Mouse (Mus musculus): ENCODE data around the gene Mroh2a.
"Not testable (repeated sequence)": the region's sequence is repeated elsewhere in the genome, so short reads cannot be mapped to it uniquely, and the experiment has no call there.

Gene Mroh2a

DNA sequence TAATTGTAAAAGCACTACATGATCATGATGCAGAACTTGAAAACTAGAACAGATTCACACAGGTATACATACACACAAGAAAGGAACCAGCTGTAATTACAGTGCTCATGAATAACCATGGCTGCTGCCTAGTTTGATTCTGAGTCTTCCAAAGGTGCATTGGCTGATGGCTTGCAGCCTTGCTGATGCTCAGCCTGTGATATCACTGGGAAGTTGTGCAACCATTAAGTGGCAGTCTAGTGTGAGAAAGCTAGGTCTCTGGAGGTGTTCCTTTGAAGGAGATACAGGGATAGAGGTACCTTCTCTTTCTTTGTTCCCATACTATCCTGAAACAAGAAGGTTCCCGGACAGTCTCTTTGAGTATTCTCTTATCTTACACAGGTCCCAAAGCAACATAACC lies 7.7 kb upstream of the Mroh2a start:
- no peak for DNase-seq

- no peak for DNase-seq
Measured at GRCm38 (mm10) chr1:88220336-88220735, 6.5 kb upstream of the Mroh2a start.

DNA sequence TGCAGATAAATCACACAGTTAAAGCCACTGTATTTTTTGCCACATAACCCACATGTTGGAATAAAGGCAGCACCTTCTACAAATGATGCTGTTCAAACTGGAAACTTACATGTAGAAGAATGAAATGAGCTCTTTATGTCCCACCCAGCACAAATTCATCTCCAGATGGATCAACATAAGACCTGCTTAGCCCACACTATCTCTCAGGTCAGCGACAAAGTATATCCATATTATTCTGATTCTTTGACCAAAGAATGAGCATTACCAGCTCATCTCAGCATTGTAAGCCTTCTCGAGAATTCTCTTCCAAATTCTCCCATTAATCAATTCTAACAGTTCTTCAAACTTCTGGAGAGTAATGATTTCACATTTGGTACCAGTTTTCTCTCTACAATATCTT lies 4.6 kb upstream of the Mroh2a start:
- DNase-seq = no peak

GRCm38 (mm10) chr1:88223011-88223515 lies 3.7 kb upstream of the Mroh2a start:
- DNase-seq = not testable (repeated sequence)

DNA sequence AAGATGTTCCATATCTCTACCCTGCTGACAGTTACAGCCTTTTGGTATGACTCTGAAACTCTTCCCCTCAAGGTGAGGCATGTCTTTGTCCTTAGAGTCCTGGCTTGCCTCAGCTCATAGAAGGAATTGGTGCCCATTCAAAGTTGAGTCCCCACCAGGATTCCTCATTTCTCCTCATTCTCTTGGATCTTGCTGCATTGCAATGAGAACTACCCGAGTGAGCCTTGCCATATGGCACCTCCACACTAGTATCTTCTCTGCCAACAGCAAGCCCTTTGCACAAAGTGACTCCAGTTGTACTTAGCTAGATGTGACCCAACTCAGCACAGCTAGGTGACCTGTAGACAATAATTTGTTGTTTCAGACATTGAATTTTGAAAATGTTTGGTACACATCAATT lies 3.2 kb upstream of the Mroh2a start:
- no peak for DNase-seq

DNA sequence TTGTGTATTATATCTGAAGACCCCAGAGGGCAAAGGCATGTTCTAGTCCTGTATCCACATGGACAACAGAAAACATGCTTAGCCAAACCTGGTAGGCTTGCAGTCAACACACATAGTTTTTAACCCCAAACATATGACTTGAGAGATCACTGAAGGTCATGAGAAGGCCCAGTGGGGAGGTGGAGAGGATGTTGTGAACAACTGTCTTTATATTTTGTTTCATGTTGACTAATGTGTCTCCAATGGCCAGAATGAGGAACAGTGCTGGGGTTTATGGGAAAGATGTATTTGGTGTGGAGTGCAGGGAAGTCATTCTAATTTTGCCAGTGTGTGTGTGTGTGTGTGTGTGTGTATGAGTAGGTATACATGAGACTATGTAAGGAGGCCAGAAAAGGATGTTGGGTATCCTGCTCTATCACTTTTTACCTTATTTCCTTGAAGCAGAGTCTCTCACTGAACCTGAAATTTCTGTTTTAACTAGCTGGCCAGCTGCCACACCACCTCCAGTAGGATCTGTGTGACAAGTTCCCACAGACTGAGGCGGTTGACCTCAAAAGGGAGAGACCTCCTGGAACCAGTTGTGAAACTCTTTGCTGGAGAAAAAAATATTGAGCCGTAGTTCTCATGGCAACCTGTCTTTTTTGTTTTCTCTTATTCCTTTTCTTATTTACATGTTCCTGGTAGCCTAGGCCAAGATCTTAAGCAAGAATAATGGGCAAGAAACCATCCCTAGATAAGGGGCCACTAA lies 2.6 kb upstream of the Mroh2a start:
- DNase-seq = no peak

- DNase-seq = not testable (repeated sequence)
Measured at GRCm38 (mm10) chr1:88225301-88225700, 1.5 kb upstream of the Mroh2a start.

DNA sequence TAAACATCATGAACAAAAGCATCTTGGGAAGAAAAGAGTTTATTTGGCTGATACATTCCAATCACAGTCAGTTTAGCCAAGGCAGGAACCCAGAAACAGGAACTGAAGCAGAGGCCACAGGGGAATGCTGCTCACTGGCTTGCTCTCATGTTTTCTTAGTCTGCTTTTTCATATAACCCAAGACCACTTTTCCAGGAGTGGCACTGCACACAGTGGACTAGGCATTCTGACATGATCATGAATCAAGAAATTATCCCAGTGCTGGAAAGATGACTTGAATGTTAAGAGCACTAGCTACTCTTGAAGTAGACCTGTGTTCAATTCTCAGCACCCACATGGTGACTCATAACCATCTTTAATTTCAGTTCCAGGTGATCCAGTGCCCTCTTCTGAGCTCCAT lies 1.0 kb upstream of the Mroh2a start:
- no peak for DNase-seq

- DNase-seq = no peak
Measured at GRCm38 (mm10) chr1:88227482-88227881, 696 bp downstream of the Mroh2a start.

DNA sequence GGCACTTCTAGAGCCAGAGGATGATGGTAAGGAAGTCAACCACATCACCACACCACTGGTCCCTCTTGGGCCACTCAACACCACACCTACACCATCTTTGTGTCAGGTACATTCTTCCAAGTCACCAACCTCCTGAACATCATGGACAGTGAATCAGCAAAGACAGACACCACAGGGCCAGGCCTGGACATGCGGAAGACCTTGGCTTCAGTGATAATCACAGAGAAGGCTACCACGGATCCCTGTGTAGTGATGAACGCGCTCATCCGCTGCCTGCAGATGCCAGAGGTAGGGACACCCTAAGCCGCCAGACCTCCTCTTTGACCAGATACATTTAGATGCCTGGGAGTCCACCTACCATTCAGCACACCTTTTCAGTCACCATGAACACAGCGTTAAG lies 1.3 kb downstream of the Mroh2a start:
- DNase-seq = no peak

- no peak for DNase-seq
Measured at GRCm38 (mm10) chr1:88229566-88229965, 2.8 kb downstream of the Mroh2a start.

GRCm38 (mm10) chr1:88229986-88230385 lies 3.2 kb downstream of the Mroh2a start:
- no peak for DNase-seq

- DNase-seq = no peak
Measured at GRCm38 (mm10) chr1:88230421-88230820, 3.6 kb downstream of the Mroh2a start.

- no peak for DNase-seq
Measured at GRCm38 (mm10) chr1:88230981-88231802, 4.4 kb downstream of the Mroh2a start.

DNA sequence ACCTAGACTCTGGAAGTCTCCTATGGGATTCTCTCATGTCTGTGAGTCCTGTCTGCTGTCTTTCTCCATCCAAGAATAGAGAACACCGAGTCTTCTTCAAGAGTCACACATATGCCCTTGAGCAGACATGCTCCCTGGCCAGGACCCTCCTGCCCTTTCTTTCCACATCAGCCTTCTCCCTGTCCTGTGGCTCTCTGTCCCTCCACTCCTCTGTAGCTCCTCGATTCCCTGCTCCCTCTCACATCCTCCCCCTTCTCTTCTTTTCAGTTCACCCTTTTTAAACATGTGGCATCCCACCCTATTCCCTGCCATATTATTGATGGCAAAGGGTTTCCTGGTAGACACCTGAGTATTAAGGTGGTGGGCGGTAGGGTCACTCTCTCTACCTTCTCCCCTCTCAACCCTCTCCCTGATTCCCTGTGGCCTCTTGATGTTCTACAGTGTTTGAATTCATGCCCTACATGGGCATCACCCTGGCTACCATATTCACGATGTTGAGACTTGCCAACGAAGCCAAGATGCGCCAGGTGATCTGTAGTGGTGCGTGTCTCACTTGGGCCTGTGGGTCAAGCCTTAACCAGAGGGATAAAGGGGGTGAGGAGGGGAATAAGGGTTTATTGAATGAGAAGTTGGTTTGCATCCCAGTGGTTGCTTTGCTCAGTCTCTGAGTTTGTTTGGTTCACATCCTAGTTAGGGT lies 5.2 kb downstream of the Mroh2a start:
- DNase-seq = no peak

DNA sequence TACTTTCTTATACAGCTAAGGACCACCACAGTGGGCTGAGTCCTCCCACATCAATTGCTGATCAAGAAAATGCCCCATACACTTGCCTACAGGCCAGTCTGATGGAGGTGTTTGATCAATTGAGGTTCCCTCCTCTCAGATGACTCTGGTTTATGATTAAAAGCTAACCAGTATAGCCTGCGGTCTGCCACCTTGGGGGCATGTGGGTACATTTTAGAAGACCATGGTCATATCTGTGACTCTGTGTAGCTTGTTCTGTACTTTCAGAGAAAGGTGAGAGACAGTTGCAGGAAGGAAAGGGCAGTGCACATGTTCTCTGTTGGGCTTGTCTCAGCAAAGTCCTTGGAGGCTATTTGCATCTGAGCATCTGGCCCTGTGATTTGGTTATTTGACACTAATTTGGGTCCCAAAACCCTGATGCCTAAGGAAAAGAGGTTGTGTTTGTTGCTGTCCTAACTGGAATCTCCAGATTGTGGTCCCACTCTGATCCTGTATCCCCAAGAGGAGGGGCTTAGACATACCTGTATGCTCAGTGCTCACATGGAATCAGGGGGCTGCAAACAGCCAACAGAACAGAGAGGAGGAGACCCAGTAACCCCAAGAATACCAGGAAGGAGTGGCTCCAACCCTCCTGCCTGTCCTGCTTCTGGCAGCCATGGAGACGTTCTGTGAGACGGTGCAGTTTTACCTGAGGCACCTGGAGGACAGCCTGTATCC lies 6.0 kb downstream of the Mroh2a start:
- no peak for DNase-seq

- no peak for DNase-seq
Measured at GRCm38 (mm10) chr1:88233421-88234247, 6.8 kb downstream of the Mroh2a start.

DNA sequence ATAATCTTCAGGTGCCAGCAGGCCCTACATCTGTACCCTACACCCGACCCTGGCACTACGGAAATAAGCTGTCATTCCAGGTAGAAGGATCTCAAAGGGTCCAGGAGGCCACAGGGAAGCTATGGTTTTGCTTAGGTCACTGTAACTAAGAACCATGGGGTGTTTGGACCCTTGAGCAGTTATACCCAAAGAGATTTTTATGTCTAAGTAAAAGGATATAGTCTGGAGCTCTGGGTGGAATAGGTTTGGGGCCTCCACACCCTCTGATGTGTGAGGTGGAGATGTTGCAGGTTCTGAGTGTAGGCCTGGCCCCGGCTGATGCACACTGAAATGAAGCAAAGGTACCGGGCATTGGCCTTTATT lies 7.4 kb downstream of the Mroh2a start:
- no peak for DNase-seq

DNA sequence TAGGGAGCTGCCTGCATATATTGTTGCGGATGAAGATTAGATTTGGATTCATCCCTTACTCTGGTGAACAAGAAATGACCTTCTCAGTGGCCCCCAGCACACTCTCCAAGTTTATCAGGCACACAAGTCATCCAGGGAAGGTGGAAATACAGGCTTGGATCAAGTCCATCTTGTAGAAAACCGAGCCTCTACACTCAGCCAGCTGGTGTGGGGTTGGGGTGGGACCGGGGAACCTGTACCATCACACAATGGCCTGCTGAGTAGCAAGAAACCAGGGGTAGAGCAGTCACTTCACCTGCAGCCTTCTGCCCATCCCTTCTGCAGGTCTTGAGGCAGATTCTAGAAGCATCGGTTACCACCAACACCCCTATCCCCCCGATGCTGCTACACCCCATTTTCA lies 7.9 kb downstream of the Mroh2a start:
- no peak for DNase-seq

DNA sequence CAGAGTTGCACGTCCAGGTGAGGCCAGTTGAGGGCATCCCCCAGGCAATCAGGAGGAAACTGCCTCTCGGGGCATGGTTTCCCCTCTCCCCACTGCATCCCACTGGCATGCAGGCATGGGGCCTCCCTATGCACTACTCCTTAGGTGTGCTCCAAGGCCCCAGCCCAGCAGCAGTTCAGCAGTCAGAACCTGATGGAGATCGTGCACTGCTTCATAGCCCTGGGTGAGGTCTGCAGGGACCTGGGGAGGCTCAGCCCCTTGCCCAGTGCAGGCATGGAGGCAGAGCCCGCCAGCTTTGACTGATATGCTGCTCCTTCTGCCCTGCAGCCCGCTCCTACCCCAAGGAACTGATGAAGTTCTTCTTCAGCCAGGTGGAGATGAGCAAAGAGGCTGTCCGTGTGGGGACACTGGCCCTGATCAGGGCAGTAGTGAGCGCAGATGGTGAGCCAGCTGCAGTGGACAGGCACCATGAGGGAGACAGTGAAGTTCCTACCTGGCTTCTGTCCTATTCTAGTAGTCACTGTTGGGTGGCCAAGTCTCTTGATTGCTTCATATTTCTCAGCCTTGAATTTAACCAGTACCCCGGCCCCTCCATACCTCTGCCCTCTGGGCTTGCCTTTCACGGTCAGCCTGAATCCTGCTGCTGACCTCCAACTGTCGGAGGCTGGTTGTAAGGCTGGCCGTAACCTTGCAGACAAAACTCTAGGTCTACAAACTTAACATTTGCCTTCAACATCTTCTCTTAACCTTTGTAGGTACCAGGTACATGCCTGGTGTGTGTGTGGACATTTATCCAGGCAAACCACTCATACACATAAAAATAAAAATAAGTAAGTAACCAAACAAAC lies 8.5 kb downstream of the Mroh2a start:
- DNase-seq = no peak

DNA sequence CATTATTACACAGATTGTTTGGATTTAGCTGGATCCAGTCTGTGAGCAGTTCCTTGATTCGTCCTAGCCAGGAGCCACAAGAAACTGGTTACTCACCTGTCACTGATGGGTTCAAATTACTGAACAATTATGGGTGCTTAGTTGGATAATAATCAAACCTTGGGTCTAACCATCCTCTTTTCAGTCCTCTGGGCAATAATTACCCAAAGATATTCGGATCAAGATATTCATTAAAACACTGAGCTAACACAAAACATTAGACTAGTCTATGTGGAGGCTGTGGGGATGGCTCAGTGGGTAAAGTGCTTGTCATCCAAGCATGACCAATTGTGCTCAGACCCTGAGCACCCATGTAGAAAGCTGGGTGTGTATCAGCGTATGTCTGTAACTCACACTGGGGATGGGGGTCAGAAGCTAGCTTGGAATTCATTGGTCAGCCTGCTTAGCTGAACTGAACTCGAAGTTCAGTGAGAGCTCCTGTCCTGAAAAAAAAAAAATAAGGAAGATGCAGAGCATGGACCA lies 9.2 kb downstream of the Mroh2a start:
- no peak for DNase-seq
